Mouse (Mus musculus) bone marrow macrophage, adult 2 months (primary cell): ENCODE measurements around the gene Nsun6.

ENCODE experiments used
- CTCF ChIP-seq: IDR thresholded peaks from 2 replicates; pipeline ENCODE4 v1.5.1; 2012; ENCODE audit warnings: low read depth, mild to moderate bottlenecking, low read length, moderate library complexity
- POLR2A ChIP-seq: IDR thresholded peaks from 2 replicates; pipeline ENCODE4 v1.6.1; 2012; ENCODE audit warnings: mild to moderate bottlenecking, low read depth, low read length, borderline replicate concordance

DNA sequence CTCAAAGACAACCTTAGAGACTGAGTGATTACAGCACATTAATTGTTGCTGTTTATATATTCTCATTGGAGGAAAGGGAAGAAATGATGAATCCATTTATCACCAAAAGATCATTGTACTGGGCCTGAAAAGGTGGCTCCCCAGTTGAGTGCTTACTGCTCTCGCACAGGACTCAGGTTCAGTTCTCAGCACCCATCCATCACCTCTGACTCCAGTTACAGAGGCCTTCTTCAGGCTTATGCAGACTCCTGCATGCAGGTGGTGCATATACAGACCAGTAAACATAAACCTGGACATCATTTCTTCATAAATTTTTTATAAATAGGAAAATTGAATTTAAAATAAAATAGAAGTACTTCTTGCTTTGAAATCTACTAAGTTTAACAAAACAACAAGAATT is 46.8 kb downstream of the Nsun6 start:
- TF ChIP-seq CTCF (no peak), POLR2A (no peak)
